ENCODE assay signal across 38 mouse cellular contexts in genomic region chr2:154813426-154813825, GRCm38 (mm10). TPM values are rescaled to one million over a fixed set of nuclear protein-coding genes. Genes with fewer than 3 reads are reported as not detected.
"Had no signal": no experiment of that assay in that cellular context is flagged by ENCODE, and none has a peak within 500 bp of the region (broad histone marks: within the 10 kb centered on the region; RNA-seq: fewer than 3 reads in every experiment).

No protein-coding gene starts in this region.

- H3K27me3 ChIP-seq: limb, embryonic 12.5 days; limb, embryonic 13.5 days; limb, embryonic 15.5 days; liver, embryonic 12.5 days; liver, embryonic 13.5 days; liver, embryonic 15.5 days; lung, embryonic 15.5 days; megakaryocyte, embryonic 14.5 days; midbrain, embryonic 12.5 days; midbrain, embryonic 13.5 days; midbrain, embryonic 15.5 days; neural tube, embryonic 12.5 days had no signal

- H3K9me3 ChIP-seq: limb, embryonic 10.5 days; limb, embryonic 12.5 days; limb, embryonic 13.5 days; limb, embryonic 15.5 days; liver, embryonic 12.5 days; liver, embryonic 13.5 days; liver, embryonic 15.5 days; lung, embryonic 15.5 days; megakaryocyte, embryonic 14.5 days; midbrain, embryonic 10.5 days; midbrain, embryonic 12.5 days; midbrain, embryonic 13.5 days; midbrain, embryonic 15.5 days; neural tube, embryonic 12.5 days had no signal

- H3K27ac ChIP-seq: limb, embryonic 10.5 days; limb, embryonic 12.5 days; limb, embryonic 13.5 days; limb, embryonic 15.5 days; liver, embryonic 12.5 days; liver, embryonic 13.5 days; liver, embryonic 14.5 days; liver, embryonic 15.5 days; lung, embryonic 15.5 days; macrophage; midbrain, embryonic 10.5 days; midbrain, embryonic 12.5 days; midbrain, embryonic 13.5 days; midbrain, embryonic 15.5 days; neural tube, embryonic 12.5 days had no signal

- ATAC-seq: liver, embryonic 12.5 days; liver, postnatal 0 days; lung, postnatal 0 days; midbrain, embryonic 13.5 days; midbrain, embryonic 15.5 days; midbrain, embryonic 16.5 days had no signal

- H3K9ac ChIP-seq: limb, embryonic 12.5 days; limb, embryonic 13.5 days; limb, embryonic 15.5 days; liver, embryonic 12.5 days; liver, embryonic 13.5 days; liver, embryonic 14.5 days; liver, embryonic 15.5 days; liver, postnatal 0 days; lung, embryonic 14.5 days; lung, embryonic 15.5 days; midbrain, embryonic 12.5 days; midbrain, embryonic 13.5 days; midbrain, embryonic 15.5 days; neural tube, embryonic 12.5 days had no signal

- H3K36me3 ChIP-seq: limb, embryonic 10.5 days; limb, embryonic 12.5 days; limb, embryonic 13.5 days; limb, embryonic 15.5 days; liver, embryonic 13.5 days; lung, embryonic 15.5 days; midbrain, embryonic 10.5 days; midbrain, embryonic 12.5 days; midbrain, embryonic 13.5 days; midbrain, embryonic 15.5 days; neural tube, embryonic 12.5 days had no signal

- DNase-seq: left cerebral cortex, postnatal 4 days; liver; liver, embryonic 13.5 days; liver, postnatal 0 days; lung, adult 18-20 months; lung, adult 2 months; lung, embryonic 14.5 days; lung, postnatal 10 days; lung, postnatal 36 days; lung, postnatal 4 days; midbrain, embryonic 14.5 days had no signal

- H3K4me3 ChIP-seq: limb, embryonic 10.5 days; limb, embryonic 12.5 days; limb, embryonic 13.5 days; limb, embryonic 15.5 days; liver, embryonic 12.5 days; liver, embryonic 13.5 days; liver, embryonic 15.5 days; lung, embryonic 15.5 days; megakaryocyte, embryonic 14.5 days; midbrain, embryonic 10.5 days; midbrain, embryonic 12.5 days; midbrain, embryonic 13.5 days; midbrain, embryonic 15.5 days; myocyte; neural tube, embryonic 12.5 days had no signal

- H3K4me2 ChIP-seq: limb, embryonic 12.5 days; limb, embryonic 13.5 days; limb, embryonic 15.5 days; liver, embryonic 11.5 days; liver, embryonic 12.5 days; liver, embryonic 13.5 days; liver, embryonic 15.5 days; lung, embryonic 14.5 days; lung, embryonic 15.5 days; midbrain, embryonic 11.5 days; midbrain, embryonic 12.5 days; midbrain, embryonic 13.5 days; midbrain, embryonic 15.5 days; neural tube, embryonic 12.5 days had no signal

RNA-seq across cellular contexts. Expression of gene a, which starts 22.2 kb away (rescaled TPM):
- polyA plus RNA-seq: liver, adult 2 months; liver, embryonic 16.5 days; liver, postnatal 0 days; lung, adult 2 months; lung, embryonic 14.5 days; lung, embryonic 15.5 days; lung, embryonic 16.5 days; lung, postnatal 0 days; macrophage; myocyte; neural tube, embryonic 12.5 days had no signal

RNA-seq across cellular contexts. Expression of gene Gm14214, which starts 43.6 kb away (rescaled TPM):
- polyA plus RNA-seq: limb, embryonic 10.5 days; limb, embryonic 11.5 days; limb, embryonic 12.5 days; limb, embryonic 13.5 days; limb, embryonic 14.5 days; limb, embryonic 15.5 days; liver, adult 2 months; liver, embryonic 11.5 days; liver, embryonic 12.5 days; liver, embryonic 13.5 days; liver, embryonic 14.5 days; liver, embryonic 15.5 days; liver, embryonic 16.5 days; liver, postnatal 0 days; lung, adult 2 months; lung, embryonic 14.5 days; lung, embryonic 15.5 days; lung, embryonic 16.5 days; lung, postnatal 0 days; macrophage; midbrain, embryonic 10.5 days; midbrain, embryonic 11.5 days; midbrain, embryonic 12.5 days; midbrain, embryonic 13.5 days; midbrain, embryonic 14.5 days; midbrain, embryonic 15.5 days; midbrain, embryonic 16.5 days; midbrain, postnatal 0 days; myocyte; neural tube, embryonic 11.5 days; neural tube, embryonic 12.5 days had no signal
